ENCODE assay signal across 16 mouse cellular contexts in genomic region chr7:116462114-116462513, GRCm38 (mm10). TPM values are rescaled to one million over a fixed set of nuclear protein-coding genes. Genes with fewer than 3 reads are reported as not detected.
DNase-seq lines count a peak whose midpoint lies in the region; ATAC-seq and TF ChIP-seq lines count a peak whose summit lies in the region.
"Had no signal": no experiment of that assay in that cellular context is flagged by ENCODE, and none has a peak within 500 bp of the region (broad histone marks: within the 10 kb centered on the region; RNA-seq: fewer than 3 reads in every experiment).

No protein-coding gene starts in this region.

- no peaks in the 10 kb centered on the region for H3K36me3 ChIP-seq in heart, embryonic 11.5 days (ENCODE audit: control insufficient read depth, insufficient read depth, low read length)
- no peaks in the 10 kb centered on the region for H3K36me3 ChIP-seq in limb, embryonic 10.5 days
- H3K36me3 ChIP-seq in hindbrain, postnatal 0 days (ENCODE audit: insufficient read depth, low read length): no peaks in the 10 kb centered on the region
- H3K36me3 ChIP-seq: embryonic facial prominence, embryonic 13.5 days; intestine, embryonic 15.5 days; limb, embryonic 13.5 days had no signal

- no peak overlapping the region for H3K9ac ChIP-seq in heart, embryonic 11.5 days (ENCODE audit: low read depth, low read length)
- no peak overlapping the region for H3K9ac ChIP-seq in hindbrain, postnatal 0 days (replicated peaks; ENCODE audit: low read length)
- H3K9ac ChIP-seq: embryonic facial prominence, embryonic 13.5 days; intestine, embryonic 15.5 days; limb, embryonic 13.5 days had no signal

- H3K4me3 ChIP-seq in heart, embryonic 11.5 days (ENCODE audit: low read depth, low read length): no peak overlapping the region
- no peak overlapping the region for H3K4me3 ChIP-seq in limb, embryonic 10.5 days
- H3K4me3 ChIP-seq in hindbrain, postnatal 0 days (ENCODE audit: low read length): no peak overlapping the region
- H3K4me3 ChIP-seq: embryonic facial prominence, embryonic 13.5 days; intestine, embryonic 15.5 days; limb, embryonic 13.5 days had no signal

- WGBS in heart, embryonic 11.5 days (ENCODE audit: insufficient replicate concordance): 27% methylated on average over 8 of the region's 8 CpGs
- WGBS in limb, embryonic 10.5 days: 62% methylated on average over 8 of the region's 8 CpGs
- WGBS in hindbrain, postnatal 0 days: 61% methylated on average over 8 of the region's 8 CpGs

- H3K4me1 ChIP-seq in heart, embryonic 11.5 days (ENCODE audit: control insufficient read depth, insufficient read depth, low read length): no peaks in the 10 kb centered on the region
- no peaks in the 10 kb centered on the region for H3K4me1 ChIP-seq in limb, embryonic 10.5 days
- no peaks in the 10 kb centered on the region for H3K4me1 ChIP-seq in hindbrain, postnatal 0 days (ENCODE audit: insufficient read depth, low read length)

- no peak overlapping the region for H3K27ac ChIP-seq in heart, embryonic 11.5 days (ENCODE audit: low read depth, low read length)
- no peak overlapping the region for H3K27ac ChIP-seq in limb, embryonic 10.5 days
- H3K27ac ChIP-seq in hindbrain, postnatal 0 days: no peak overlapping the region
- H3K27ac ChIP-seq: embryonic facial prominence, embryonic 13.5 days; intestine, embryonic 15.5 days; limb, embryonic 13.5 days; macrophage had no signal

- TF ChIP-seq CTCF in hindbrain, postnatal 0 days (IDR thresholded peaks at IDR 0.05; ENCODE audit: low read depth): no peak

- peak; percentile 82 for DNase-seq in heart, adult 11 months
- peak; percentile 17 for DNase-seq in ES-CJ7 (ENCODE audit: low read depth, low spot score)
- DNase-seq in fat pad, adult 2 months (ENCODE audit: extremely low read depth, low read depth, low spot score): peak; percentile 55
- peak; percentile 32 to 47 for DNase-seq in lung, postnatal 4 days
- no peak for DNase-seq in right cerebral cortex, adult 18-20 months
- no peak for DNase-seq in limb, embryonic 10.5 days (ENCODE audit: low spot score)
- no peak for DNase-seq in hindbrain, postnatal 0 days (ENCODE audit: low spot score)
- DNase-seq: cerebellum, adult 9-11 months; heart, adult 18-20 months; kidney, postnatal 36 days; thymus, postnatal 36 days had no signal

- no peaks in the 10 kb centered on the region for H3K27me3 ChIP-seq in heart, embryonic 11.5 days (ENCODE audit: control insufficient read depth, insufficient read depth, low read length)
- no peaks in the 10 kb centered on the region for H3K27me3 ChIP-seq in limb, embryonic 10.5 days (ENCODE audit: low read depth, poor library complexity, severe bottlenecking)
- H3K27me3 ChIP-seq in hindbrain, postnatal 0 days (ENCODE audit: insufficient read depth, low read length): no peaks in the 10 kb centered on the region
- H3K27me3 ChIP-seq: embryonic facial prominence, embryonic 13.5 days; intestine, embryonic 15.5 days; limb, embryonic 13.5 days had no signal

- no peaks in the 10 kb centered on the region for H3K9me3 ChIP-seq in heart, embryonic 11.5 days (replicated peaks; ENCODE audit: control insufficient read depth, low read length)
- no peaks in the 10 kb centered on the region for H3K9me3 ChIP-seq in limb, embryonic 10.5 days (replicated peaks)
- H3K9me3 ChIP-seq in hindbrain, postnatal 0 days (ENCODE audit: low read length): no peaks in the 10 kb centered on the region
- H3K9me3 ChIP-seq: embryonic facial prominence, embryonic 13.5 days; intestine, embryonic 15.5 days; limb, embryonic 13.5 days had no signal

- no peak for ATAC-seq in heart, embryonic 11.5 days (replicated peaks; ENCODE audit: insufficient number of reproducible peaks, low FRiP score, low TSS enrichment)
- ATAC-seq in hindbrain, postnatal 0 days: no peak
- ATAC-seq: intestine, embryonic 15.5 days had no signal

- no peak overlapping the region for H3K4me2 ChIP-seq in heart, embryonic 11.5 days
- no peak overlapping the region for H3K4me2 ChIP-seq in hindbrain, postnatal 0 days (ENCODE audit: low read depth, low read length)
- H3K4me2 ChIP-seq: embryonic facial prominence, embryonic 13.5 days; intestine, embryonic 15.5 days; limb, embryonic 13.5 days had no signal

RNA-seq across cellular contexts. Expression of gene Pik3c2a, which starts 18.9 kb away (rescaled TPM):
- 24.7 and 29.5 TPM in 2 replicates for polyA plus RNA-seq in heart, embryonic 11.5 days (2014; fragmentation: Nextera tagmentation; extraction: Ambion mirVana)
- polyA plus RNA-seq in limb, embryonic 10.5 days (2016; fragmentation: Nextera tagmentation; extraction: Ambion mirVana): 28.8 and 34.5 TPM in 2 replicates
- total RNA-seq in hindbrain, postnatal 0 days (2014; rRNA removed): 19.7 and 24.3 TPM in 2 replicates
- 9.5 and 11.8 TPM in 2 replicates for polyA plus RNA-seq in hindbrain, postnatal 0 days (2015; fragmentation: Nextera tagmentation; extraction: Ambion mirVana)

RNA-seq across cellular contexts. Expression of gene Nucb2, which starts 42.1 kb away (rescaled TPM):
- 6.5 and 8.7 TPM in 2 replicates for polyA plus RNA-seq in heart, embryonic 11.5 days (2014; fragmentation: Nextera tagmentation; extraction: Ambion mirVana)
- 6.6 and 7.1 TPM in 2 replicates for polyA plus RNA-seq in limb, embryonic 10.5 days (2016; fragmentation: Nextera tagmentation; extraction: Ambion mirVana)
- total RNA-seq in hindbrain, postnatal 0 days (2014; rRNA removed): 15.1 and 17.7 TPM in 2 replicates
- polyA plus RNA-seq in hindbrain, postnatal 0 days (2015; fragmentation: Nextera tagmentation; extraction: Ambion mirVana): 36.7 and 37.5 TPM in 2 replicates

Comparison
In these comparisons a context has a peak if more than half of its experiments do, and no peak if none do; other contexts are left out.
1. DNase-seq: peak in heart, adult 11 months (single experiment), ES-CJ7 (single experiment), fat pad, adult 2 months (single experiment) and lung, postnatal 4 days (2 of 2); none in right cerebral cortex, adult 18-20 months (single experiment), limb, embryonic 10.5 days (single experiment) and hindbrain, postnatal 0 days (single experiment).